Mouse (Mus musculus) heart, embryonic 10.5 days (tissue): Measurements from ENCODE around the gene H2-Oa. TPM values are rescaled to one million over a fixed set of nuclear protein-coding genes. Genes with fewer than 3 reads are reported as not detected.

Experiments
- DNase-seq: peaks from one replicate; pipeline ENCODE4 v3.0.0-alpha.2; 2017; ENCODE audit warnings: low spot score
- H3K27ac ChIP-seq: fragments of 300-500 bp; sonication (generic); 2 replicates; pipeline ENCODE4 v1.5.1; 2016; ENCODE audit warnings: mild to moderate bottlenecking
- H3K27me3 ChIP-seq: fragments of 300-500 bp; sonication (generic); 2 replicates; pipeline ENCODE4 v1.6.1; 2016; ENCODE audit warnings: mild to moderate bottlenecking; ENCODE audit not compliant: poor library complexity, insufficient read depth, severe bottlenecking
- H3K36me3 ChIP-seq: fragments of 300-500 bp; sonication (generic); 2 replicates; pipeline ENCODE4 v1.6.1; 2016; ENCODE audit warnings: mild to moderate bottlenecking, moderate library complexity
- H3K4me1 ChIP-seq: fragments of 300-500 bp; sonication (generic); 2 replicates; pipeline ENCODE4 v1.6.1; 2016; ENCODE audit warnings: mild to moderate bottlenecking
- H3K4me3 ChIP-seq: fragments of 300-500 bp; sonication (generic); 2 replicates; pipeline ENCODE4 v1.5.1; 2016; ENCODE audit warnings: mild to moderate bottlenecking, moderate library complexity
- H3K9me3 ChIP-seq: fragments of 300-500 bp; sonication (generic); 2 replicates; pipeline ENCODE4 v1.6.1; 2016; ENCODE audit warnings: mild to moderate bottlenecking, moderate library complexity
- WGBS: fragments of 180-500 bp; shearing (Covaris S2); methylation state at CpG from one replicate; pipeline ENCODE4 v1.1.7; 2016; 5-methylcytosine and 5-hydroxymethylcytosine counted together
- polyA plus RNA-seq: library from polyadenylated mRNA; unstranded; fragments of >200 nt; fragmentation: Nextera tagmentation; extraction: Ambion mirVana; gene quantifications from 2 replicates; pipeline ENCODE4 v1.2.1, GENCODE M21; 2016

The H2-Oa gene
- polyA plus RNA-seq, 1 experiment from 2014 or later = 0.84 TPM

- peak within 1 kb of the TSS; percentile 98 for H3K27ac ChIP-seq
- peak; percentile 99 for DNase-seq
- peaks cover 49% of the 10 kb centered on the region for H3K36me3 ChIP-seq
- H3K4me3 ChIP-seq = peak within 1 kb of the TSS; percentile 83
- H3K9me3 ChIP-seq = no peaks in the 10 kb centered on the region
- peaks cover 18% of the 10 kb centered on the region for H3K4me1 ChIP-seq
- no peaks in the 10 kb centered on the region for H3K27me3 ChIP-seq
- WGBS = under 1% methylated on average over 96 of the region's 96 CpGs
Observed at GRCm38 (mm10) chr17:34119249-34120179, 27.4 kb downstream of the H2-Oa start, which contains the start of gene H2-DMa. TSS of gene H2-DMa (plus strand) at chr17:34119541.

GRCm38 (mm10) chr17:34120180-34120723 lies 28.1 kb downstream of the H2-Oa start:
- Histone ChIP-seq H3K4me1 (peaks cover 21% of the 10 kb centered on the region), H3K36me3 (peaks cover 41% of the 10 kb centered on the region), H3K4me3 (peak overlapping the region; percentile 83), H3K27me3 (no peaks in the 10 kb centered on the region), H3K9me3 (no peaks in the 10 kb centered on the region), H3K27ac (peak overlapping the region; percentile 98)
- WGBS = 3% methylated on average over 41 of the region's 42 CpGs
- peak; percentile 90 for DNase-seq

GRCm38 (mm10) chr17:34120814-34121171 lies 28.7 kb downstream of the H2-Oa start:
- Histone ChIP-seq H3K4me3 (peak overlapping the region; percentile 83), H3K27me3 (no peaks in the 10 kb centered on the region), H3K27ac (peak overlapping the region; percentile 98), H3K9me3 (no peaks in the 10 kb centered on the region), H3K4me1 (peaks cover 21% of the 10 kb centered on the region), H3K36me3 (peaks cover 36% of the 10 kb centered on the region)
- 0% methylated on average over 31 of the region's 31 CpGs for WGBS
- no peak for DNase-seq

GRCm38 (mm10) chr17:34121172-34121878 lies 29.2 kb downstream of the H2-Oa start:
- Histone ChIP-seq H3K4me3 (peak overlapping the region; percentile 83), H3K36me3 (peaks cover 34% of the 10 kb centered on the region), H3K4me1 (peaks cover 21% of the 10 kb centered on the region), H3K27me3 (no peaks in the 10 kb centered on the region), H3K9me3 (no peaks in the 10 kb centered on the region), H3K27ac (peak overlapping the region; percentile 98)
- DNase-seq = peak; percentile 93
- WGBS = under 1% methylated on average over 35 of the region's 35 CpGs

GRCm38 (mm10) chr17:34121879-34122187 lies 29.7 kb downstream of the H2-Oa start:
- peak overlapping the region; percentile 98 for H3K27ac ChIP-seq
- no peaks in the 10 kb centered on the region for H3K9me3 ChIP-seq
- no peaks in the 10 kb centered on the region for H3K27me3 ChIP-seq
- WGBS = 2% methylated on average over 9 of the region's 10 CpGs
- H3K36me3 ChIP-seq = peaks cover 34% of the 10 kb centered on the region
- peaks cover 19% of the 10 kb centered on the region for H3K4me1 ChIP-seq
- peak overlapping the region; percentile 83 for H3K4me3 ChIP-seq
- peak; percentile 82 for DNase-seq

- DNase-seq = peak; percentile 98
- under 1% methylated on average over 72 of the region's 75 CpGs for WGBS
- Histone ChIP-seq H3K27ac (peak within 1 kb of the TSS; percentile 98), H3K4me3 (peak within 1 kb of the TSS; percentile 83), H3K36me3 (peaks cover 29% of the 10 kb centered on the region), H3K4me1 (peaks cover 21% of the 10 kb centered on the region), H3K27me3 (no peaks in the 10 kb centered on the region), H3K9me3 (no peaks in the 10 kb centered on the region)
Observed at GRCm38 (mm10) chr17:34122188-34122984, 30.2 kb downstream of the H2-Oa start, which contains the start of gene Brd2. TSS of gene Brd2 (minus strand) at chr17:34122634.

- no peak for DNase-seq
- WGBS = 1% methylated on average over 7 of the region's 7 CpGs
- H3K27me3 ChIP-seq = no peaks in the 10 kb centered on the region
- H3K9me3 ChIP-seq = no peaks in the 10 kb centered on the region
- peak overlapping the region; percentile 98 for H3K27ac ChIP-seq
- peaks cover 22% of the 10 kb centered on the region for H3K36me3 ChIP-seq
- H3K4me1 ChIP-seq = peaks cover 28% of the 10 kb centered on the region
- H3K4me3 ChIP-seq = peak overlapping the region; percentile 83
Observed at GRCm38 (mm10) chr17:34123111-34123510, 31.0 kb downstream of the H2-Oa start.

- DNase-seq = peak; percentile 87
- Histone ChIP-seq H3K4me1 (peaks cover 32% of the 10 kb centered on the region), H3K4me3 (peak overlapping the region; percentile 83), H3K36me3 (peaks cover 18% of the 10 kb centered on the region), H3K9me3 (no peaks in the 10 kb centered on the region), H3K27me3 (no peaks in the 10 kb centered on the region), H3K27ac (peak overlapping the region; percentile 98)
- WGBS = 4% methylated on average over 2 of the region's 2 CpGs
Observed at GRCm38 (mm10) chr17:34123518-34123917, 31.4 kb downstream of the H2-Oa start.

- peaks cover 42% of the 10 kb centered on the region for H3K4me1 ChIP-seq
- H3K27me3 ChIP-seq = no peaks in the 10 kb centered on the region
- H3K36me3 ChIP-seq = peaks cover 10% of the 10 kb centered on the region; the same call in 1 of the 2 replicates
- no peaks in the 10 kb centered on the region for H3K9me3 ChIP-seq
- H3K4me3 ChIP-seq = no peak overlapping the region; the same call in 1 of the 2 replicates
- no peak overlapping the region for H3K27ac ChIP-seq
- DNase-seq = no peak
- WGBS = 78% methylated on average over 6 of the region's 6 CpGs
Observed at GRCm38 (mm10) chr17:34124649-34125048, 32.5 kb downstream of the H2-Oa start.

GRCm38 (mm10) chr17:34126826-34127420 lies 34.8 kb downstream of the H2-Oa start:
- 59% methylated on average over 9 of the region's 9 CpGs for WGBS
- H3K4me1 ChIP-seq = peaks cover 42% of the 10 kb centered on the region
- H3K9me3 ChIP-seq = no peaks in the 10 kb centered on the region
- H3K27ac ChIP-seq = no peak overlapping the region
- H3K36me3 ChIP-seq = peaks cover 9% of the 10 kb centered on the region; the same call in 1 of the 2 replicates
- no peak for DNase-seq
- H3K27me3 ChIP-seq = no peaks in the 10 kb centered on the region
- no peak overlapping the region for H3K4me3 ChIP-seq

- peaks cover 42% of the 10 kb centered on the region for H3K4me1 ChIP-seq
- H3K36me3 ChIP-seq = peaks cover 9% of the 10 kb centered on the region; the same call in 1 of the 2 replicates
- no peaks in the 10 kb centered on the region for H3K27me3 ChIP-seq
- H3K9me3 ChIP-seq = no peaks in the 10 kb centered on the region
- H3K27ac ChIP-seq = no peak overlapping the region
- WGBS = 12% methylated on average over 6 of the region's 6 CpGs
- DNase-seq = no peak
- no peak overlapping the region for H3K4me3 ChIP-seq
Observed at GRCm38 (mm10) chr17:34127475-34127874, 35.3 kb downstream of the H2-Oa start.
